Mouse (Mus musculus) erythroblast, embryonic 14.5 days (primary cell): ENCODE data around the gene Fdps. TPM values are rescaled to one million over a fixed set of nuclear protein-coding genes. Genes with fewer than 3 reads are reported as not detected.
"Not testable (repeated sequence)": the region's sequence is repeated elsewhere in the genome, so short reads cannot be mapped to it uniquely, and the experiment has no call there.

Experiments
- H3K27me3 ChIP-seq: 2 replicates; pipeline ENCODE4 v1.6.1; 2012; ENCODE audit warnings: inconsistent platforms; ENCODE audit not compliant: control insufficient read depth
- H3K36me3 ChIP-seq: 2 replicates; pipeline ENCODE4 v1.6.1; 2012; ENCODE audit warnings: mild to moderate bottlenecking, inconsistent platforms; ENCODE audit not compliant: control insufficient read depth
- H3K4me1 ChIP-seq: 2 replicates; pipeline ENCODE4 v1.6.1; 2012; ENCODE audit warnings: inconsistent platforms; ENCODE audit not compliant: control insufficient read depth
- H3K4me3 ChIP-seq: replicated peaks from 2 replicates; pipeline ENCODE3; 2012; ENCODE audit warnings: moderate library complexity, mild to moderate bottlenecking, inconsistent platforms
- H3K9me3 ChIP-seq: 2 replicates; pipeline ENCODE4 v1.6.1; 2012; ENCODE audit warnings: low read length, inconsistent platforms, mixed read lengths; ENCODE audit not compliant: control insufficient read depth
- GATA1 ChIP-seq: IDR thresholded peaks from 2 replicates; pipeline ENCODE4 v1.6.1; 2012; ENCODE audit warnings: low read length, inconsistent platforms, mixed read lengths
- TAL1 ChIP-seq: IDR thresholded peaks from 3 replicates; pipeline ENCODE4 v1.6.1; 2012; ENCODE audit warnings: low read length, inconsistent platforms, mixed read lengths
- polyA plus RNA-seq: library from polyadenylated mRNA; stranded (reverse); fragments of >175 nt; gene quantifications from 2 replicates; pipeline ENCODE4 v1.2.3, GENCODE M21; 2012

Gene Fdps
- polyA plus RNA-seq, 1 experiment = 1.1 TPM

- peaks cover 47% of the 10 kb centered on the region for H3K27me3 ChIP-seq
- H3K9me3 ChIP-seq = peaks cover 5% of the 10 kb centered on the region
- peaks cover 44% of the 10 kb centered on the region for H3K36me3 ChIP-seq
- H3K4me3 ChIP-seq = peak overlapping the region; percentile 35
- TF ChIP-seq GATA1 (no peak), TAL1 (no peak)
- H3K4me1 ChIP-seq = peaks cover 71% of the 10 kb centered on the region
Observed at GRCm38 (mm10) chr3:89092509-89093090, 9.2 kb downstream of the Fdps start.

DNA sequence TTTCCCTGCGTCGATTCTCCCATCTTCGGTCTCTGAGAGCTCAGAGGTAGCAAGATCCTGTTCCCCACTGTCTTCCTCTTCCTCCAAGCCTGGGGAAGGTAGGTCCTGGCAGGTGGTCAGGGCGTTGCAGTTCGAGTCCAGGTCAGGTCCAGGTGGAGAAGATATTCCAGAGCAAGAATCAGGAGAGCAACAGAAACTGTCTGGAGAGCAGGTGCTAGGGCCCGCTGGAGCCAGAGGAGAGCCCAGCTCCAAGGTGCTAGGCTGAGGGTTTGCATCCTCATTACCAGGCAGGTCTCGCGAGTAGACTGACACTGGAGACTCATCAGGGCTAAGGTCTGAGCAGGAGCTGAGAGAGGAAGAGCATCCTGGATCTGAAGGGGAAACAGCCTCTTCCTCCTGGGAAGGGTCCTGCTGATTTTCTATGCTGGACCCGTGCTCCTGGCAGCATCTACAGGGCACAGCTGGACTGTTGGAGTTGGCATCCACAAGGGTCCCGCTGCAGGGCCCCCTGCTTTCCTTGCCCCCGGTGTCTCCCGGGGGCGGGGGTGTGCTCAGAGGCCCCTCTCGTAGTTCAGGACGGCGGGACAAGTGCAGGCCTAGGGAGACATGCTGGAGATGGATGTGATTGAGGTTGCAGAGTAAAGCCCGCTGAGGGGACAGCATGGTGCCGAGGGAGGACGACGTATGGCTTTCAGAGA lies 9.8 kb downstream of the Fdps start:
- Histone ChIP-seq H3K4me1 (peaks cover 74% of the 10 kb centered on the region), H3K36me3 (peaks cover 37% of the 10 kb centered on the region), H3K9me3 (peaks cover 5% of the 10 kb centered on the region), H3K4me3 (no peak overlapping the region), H3K27me3 (peaks cover 47% of the 10 kb centered on the region)
- TF ChIP-seq TAL1 (no peak), GATA1 (no peak)

DNA sequence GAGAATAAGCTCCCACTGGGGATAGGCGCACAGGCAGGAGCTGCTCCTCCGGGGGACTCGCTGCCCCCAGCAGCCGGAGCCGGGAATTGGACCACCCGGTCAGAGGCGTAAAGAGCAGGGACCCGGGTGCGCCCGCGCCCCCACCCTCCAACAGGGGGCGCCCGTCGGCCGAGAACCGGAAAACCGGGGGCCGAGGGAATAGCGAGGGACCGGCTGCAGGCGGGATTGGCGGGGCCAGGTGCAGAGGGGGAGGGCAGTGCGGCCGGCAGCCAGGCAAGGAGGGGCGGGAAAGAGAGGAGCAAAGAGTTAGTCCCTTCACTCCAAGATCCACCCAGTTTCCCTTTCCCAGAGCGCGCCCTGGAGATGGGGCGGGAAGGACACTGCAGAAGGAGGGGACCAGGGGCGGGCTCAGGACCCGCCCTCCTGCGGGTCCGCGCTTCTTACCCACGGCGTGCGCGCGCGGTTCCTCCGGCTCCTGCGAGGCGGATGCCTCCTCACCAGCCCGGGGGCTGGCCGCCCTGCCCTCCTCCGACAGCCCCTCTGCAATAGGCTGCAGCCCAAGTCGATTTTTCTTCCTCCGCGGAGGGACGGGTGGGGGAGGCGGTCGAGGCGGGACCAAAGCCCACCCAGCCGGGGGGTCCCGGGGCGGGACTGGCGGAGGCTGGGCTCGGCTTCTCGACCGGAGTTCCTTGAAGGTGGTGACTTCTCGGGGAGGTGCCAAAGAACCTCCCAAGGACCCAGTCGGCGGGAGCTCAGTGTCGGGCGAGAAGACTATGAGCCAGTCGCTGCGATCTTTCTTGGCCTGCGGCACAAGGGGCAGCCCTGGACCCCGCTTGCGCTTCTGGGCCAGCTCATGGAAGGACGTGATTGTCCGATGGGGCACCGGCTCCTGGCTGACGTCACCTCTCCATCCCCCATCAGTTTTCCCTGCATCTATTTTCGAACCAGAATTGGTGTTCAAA lies 10.8 kb downstream of the Fdps start:
- H3K36me3 ChIP-seq = peaks cover 27% of the 10 kb centered on the region
- peaks cover 5% of the 10 kb centered on the region for H3K9me3 ChIP-seq
- H3K27me3 ChIP-seq = peaks cover 47% of the 10 kb centered on the region
- TF ChIP-seq TAL1 = no peak
- no peak for TF ChIP-seq GATA1
- H3K4me1 ChIP-seq = peaks cover 69% of the 10 kb centered on the region
- peak overlapping the region; percentile 76 for H3K4me3 ChIP-seq

GRCm38 (mm10) chr3:89089882-89090591 lies 11.7 kb downstream of the Fdps start:
- Histone ChIP-seq H3K4me3 (peak overlapping the region; percentile 76), H3K4me1 (peaks cover 69% of the 10 kb centered on the region), H3K36me3 (peaks cover 20% of the 10 kb centered on the region), H3K27me3 (peaks cover 47% of the 10 kb centered on the region), H3K9me3 (peaks cover 5% of the 10 kb centered on the region)
- TF ChIP-seq TAL1 (no peak), GATA1 (no peak)

GRCm38 (mm10) chr3:89088974-89089373 lies 12.8 kb downstream of the Fdps start:
- Histone ChIP-seq H3K4me1 (peaks cover 68% of the 10 kb centered on the region), H3K4me3 (peak overlapping the region; percentile 76), H3K9me3 (peaks cover 5% of the 10 kb centered on the region), H3K36me3 (peaks cover 16% of the 10 kb centered on the region), H3K27me3 (peaks cover 47% of the 10 kb centered on the region)
- TF ChIP-seq TAL1 (no peak), GATA1 (no peak)

DNA sequence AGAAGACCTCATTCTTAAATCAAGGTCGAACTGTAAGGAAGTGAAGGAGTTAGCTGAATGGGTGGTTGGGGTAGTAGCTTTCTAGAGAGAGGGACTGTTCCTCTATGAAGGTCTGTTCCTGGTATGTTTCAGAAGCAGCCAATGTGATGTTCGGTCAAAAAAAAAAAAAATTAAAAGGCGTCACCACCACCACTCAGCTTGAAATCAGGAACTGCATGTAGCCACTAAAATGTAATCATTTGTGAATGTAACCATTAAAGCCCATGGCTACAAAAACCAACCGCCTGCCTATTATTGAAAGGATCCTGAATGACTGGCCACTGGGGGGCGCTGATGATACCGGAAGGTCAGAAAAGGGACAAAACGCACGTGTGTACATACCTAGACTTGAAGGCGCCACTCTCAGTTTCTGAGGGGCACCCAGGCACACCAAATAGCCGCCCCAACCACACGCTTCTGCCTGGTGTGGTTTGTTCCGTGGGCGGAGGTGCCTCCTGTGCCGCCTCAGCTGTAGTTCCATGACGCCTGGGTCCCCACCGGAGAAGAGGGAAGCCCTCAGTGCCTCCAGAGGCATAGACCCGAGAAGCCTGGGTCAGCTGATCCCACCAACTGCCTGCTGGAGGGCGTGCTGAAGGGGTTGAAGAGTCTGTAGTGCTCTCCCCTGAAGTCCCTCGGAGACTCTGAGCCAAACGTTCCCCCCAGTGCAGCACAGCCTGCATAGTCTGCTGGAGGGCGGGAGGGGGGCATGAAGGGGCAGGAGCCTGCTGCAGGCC lies 14.2 kb downstream of the Fdps start:
- TF ChIP-seq TAL1 = no peak
- TF ChIP-seq GATA1 = no peak
- H3K9me3 ChIP-seq = peaks cover 5% of the 10 kb centered on the region
- H3K36me3 ChIP-seq = peaks cover 10% of the 10 kb centered on the region
- peaks cover 37% of the 10 kb centered on the region for H3K27me3 ChIP-seq
- peaks cover 57% of the 10 kb centered on the region for H3K4me1 ChIP-seq
- H3K4me3 ChIP-seq = no peak overlapping the region

GRCm38 (mm10) chr3:89084654-89085190 lies 17.0 kb downstream of the Fdps start:
- TF ChIP-seq GATA1 (no peak), TAL1 (no peak)
- Histone ChIP-seq H3K4me1 (peaks cover 35% of the 10 kb centered on the region), H3K27me3 (peaks cover 14% of the 10 kb centered on the region), H3K9me3 (no peaks in the 10 kb centered on the region), H3K4me3 (no peak overlapping the region), H3K36me3 (peaks cover 29% of the 10 kb centered on the region)

GRCm38 (mm10) chr3:89084133-89084532 lies 17.6 kb downstream of the Fdps start:
- H3K27me3 ChIP-seq = peaks cover 9% of the 10 kb centered on the region
- H3K9me3 ChIP-seq = no peaks in the 10 kb centered on the region
- TF ChIP-seq GATA1 = no peak
- TF ChIP-seq TAL1 = no peak
- H3K4me1 ChIP-seq = peaks cover 29% of the 10 kb centered on the region
- H3K36me3 ChIP-seq = peaks cover 35% of the 10 kb centered on the region
- no peak overlapping the region for H3K4me3 ChIP-seq

DNA sequence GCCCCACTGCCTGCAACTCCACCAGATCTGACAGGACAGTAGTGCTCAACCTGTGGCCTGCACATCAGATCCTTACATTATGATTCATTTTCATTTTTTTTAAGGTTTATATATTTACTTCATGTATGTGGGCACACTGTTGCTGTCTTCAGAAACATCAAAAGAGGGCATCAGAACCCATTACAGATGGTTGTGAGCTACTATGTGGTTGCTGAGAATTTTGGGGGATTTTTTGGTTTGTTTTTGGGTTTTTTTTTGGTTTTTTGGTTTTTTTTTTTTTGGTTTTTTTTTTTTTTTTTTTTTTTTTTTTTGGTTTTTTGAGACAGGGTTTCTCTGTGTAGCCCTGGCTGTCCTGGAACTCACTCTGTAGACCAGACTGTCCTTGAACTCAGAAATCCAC lies 19.5 kb downstream of the Fdps start:
- not testable (repeated sequence) for H3K9me3 ChIP-seq, H3K27me3 ChIP-seq, H3K4me3 ChIP-seq
- Histone ChIP-seq H3K36me3 (peaks cover 51% of the 10 kb centered on the region), H3K4me1 (peaks cover 13% of the 10 kb centered on the region)
